Mouse (Mus musculus): ENCODE results near the gene Gdf15.

Gene Gdf15

GRCm38 (mm10) chr8:70606780-70607602 lies 25.3 kb downstream of the Gdf15 start:
- DNase-seq (ENCODE audit: low read depth, low spot score): no peak

- DNase-seq (ENCODE audit: low read depth, low spot score): no peak
Measured at GRCm38 (mm10) chr8:70605871-70606779, 26.1 kb downstream of the Gdf15 start.

GRCm38 (mm10) chr8:70604558-70604957 lies 27.7 kb downstream of the Gdf15 start:
- DNase-seq (ENCODE audit: low read depth, low spot score): no peak

GRCm38 (mm10) chr8:70602139-70602811 lies 30.0 kb downstream of the Gdf15 start:
- DNase-seq (ENCODE audit: low read depth, low spot score): no peak

- DNase-seq (ENCODE audit: low read depth, low spot score): no peak
Measured at GRCm38 (mm10) chr8:70601271-70601649, 31.0 kb downstream of the Gdf15 start.

- DNase-seq (ENCODE audit: low read depth, low spot score): no peak
Measured at GRCm38 (mm10) chr8:70600473-70601270, 31.6 kb downstream of the Gdf15 start.

- DNase-seq (ENCODE audit: low read depth, low spot score): no peak
Measured at GRCm38 (mm10) chr8:70599507-70600290, 32.6 kb downstream of the Gdf15 start.

GRCm38 (mm10) chr8:70598722-70599121 lies 33.5 kb downstream of the Gdf15 start:
- DNase-seq (ENCODE audit: low read depth, low spot score): no peak

- DNase-seq (ENCODE audit: low read depth, low spot score): no peak
Measured at GRCm38 (mm10) chr8:70598283-70598682, 34.0 kb downstream of the Gdf15 start.

- DNase-seq (ENCODE audit: low read depth, low spot score): no peak
Measured at GRCm38 (mm10) chr8:70597417-70598272, 34.6 kb downstream of the Gdf15 start.

- no peak for DNase-seq (ENCODE audit: low read depth, low spot score)
Measured at GRCm38 (mm10) chr8:70596775-70597416, 35.4 kb downstream of the Gdf15 start.

GRCm38 (mm10) chr8:70596216-70596615 lies 36.0 kb downstream of the Gdf15 start:
- no peak for DNase-seq (ENCODE audit: low read depth, low spot score)

- no peak for DNase-seq (ENCODE audit: low read depth, low spot score)
Measured at GRCm38 (mm10) chr8:70595811-70596210, 36.4 kb downstream of the Gdf15 start.

GRCm38 (mm10) chr8:70594621-70595564 lies 37.4 kb downstream of the Gdf15 start:
- DNase-seq (ENCODE audit: low read depth, low spot score): no peak

GRCm38 (mm10) chr8:70593961-70594609 lies 38.2 kb downstream of the Gdf15 start, which contains the start of gene Isyna1:
Gene Isyna1 (plus strand): TSS chr8:70594373.
- DNase-seq (ENCODE audit: low read depth, low spot score): peak; percentile 100

- DNase-seq (ENCODE audit: low read depth, low spot score): peak; percentile 39
Measured at GRCm38 (mm10) chr8:70593173-70593572, 39.1 kb downstream of the Gdf15 start.

- DNase-seq (ENCODE audit: low read depth, low spot score): no peak
Measured at GRCm38 (mm10) chr8:70591569-70591968, 40.7 kb downstream of the Gdf15 start.

All from 3T3-L1 (cell line).